Mouse (Mus musculus) frontal cortex, postnatal 10 days (tissue): ENCODE data around the gene Nfasc.

Source experiments
- DNase-seq, 2 experiments: peaks; one replicate each; pipeline ENCODE4 v3.0.0; 2022; ENCODE audit warnings: low spot score in 2 of 2, mixed read lengths in 1 of 2

The Nfasc gene

GRCm38 (mm10) chr1:132650680-132651079 lies 90.9 kb downstream of the Nfasc start:
- DNase-seq: no peak

- no peak for DNase-seq
These were observed 93.6 kb downstream of the Nfasc start for GRCm38 (mm10) chr1:132647958-132648357.

DNA sequence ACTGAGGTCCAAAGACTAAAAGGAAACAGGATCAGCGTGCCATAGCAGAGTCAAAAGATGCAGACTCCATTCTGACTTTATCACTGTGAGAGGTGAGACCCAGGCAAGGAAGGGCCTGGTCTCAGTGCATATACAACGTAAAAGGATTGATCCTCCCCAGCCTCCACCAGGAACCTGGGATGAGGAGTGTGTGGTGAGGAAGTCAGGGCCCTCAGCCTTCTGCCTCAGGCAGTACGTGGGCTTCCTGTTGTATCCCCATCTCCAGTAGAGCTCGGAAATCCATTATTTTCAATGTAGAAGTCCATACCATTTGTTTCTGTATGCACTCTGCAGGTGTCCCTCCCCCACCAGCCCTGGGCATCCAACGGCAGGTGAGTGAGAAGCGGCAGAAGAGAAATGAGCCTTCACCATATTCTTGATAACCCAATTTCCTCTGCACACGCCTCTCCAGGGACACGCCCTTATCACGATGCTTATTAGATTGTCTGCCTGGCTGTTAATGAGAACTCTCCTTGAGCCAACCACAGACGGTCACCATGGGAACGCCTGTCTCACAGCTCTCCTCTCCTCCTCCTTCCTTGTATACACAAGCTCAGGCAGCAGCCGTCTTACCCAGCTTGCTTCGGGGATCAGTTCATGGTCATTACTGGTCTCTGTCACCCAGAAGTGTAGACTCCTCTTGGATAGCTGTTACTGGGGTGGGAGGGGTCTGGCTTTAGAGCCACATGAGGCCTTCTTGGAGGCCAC lies 100.4 kb downstream of the Nfasc start:
- no peak for DNase-seq

DNA sequence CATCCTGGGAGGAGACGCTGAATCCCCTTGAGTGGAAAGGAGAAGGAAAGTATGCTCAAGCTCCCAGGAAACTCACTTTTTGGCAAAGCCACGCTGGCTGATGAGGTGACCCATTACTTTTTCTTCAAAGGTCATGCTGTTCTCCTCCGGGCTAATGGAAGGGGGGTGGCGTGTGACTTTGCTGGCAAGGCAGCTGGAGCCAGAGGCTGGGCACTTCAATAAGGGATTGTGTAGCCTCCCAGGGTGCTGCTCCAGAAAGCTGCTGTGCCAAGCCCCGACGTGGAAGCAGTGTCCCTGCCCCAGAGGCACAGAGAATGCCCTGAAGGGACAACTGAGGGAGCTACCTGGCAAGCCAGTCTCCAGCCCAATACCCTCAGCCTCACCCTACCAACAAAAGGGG lies 101.3 kb downstream of the Nfasc start:
- DNase-seq: no peak

GRCm38 (mm10) chr1:132637346-132637745 lies 104.3 kb downstream of the Nfasc start:
- no peak for DNase-seq

DNA sequence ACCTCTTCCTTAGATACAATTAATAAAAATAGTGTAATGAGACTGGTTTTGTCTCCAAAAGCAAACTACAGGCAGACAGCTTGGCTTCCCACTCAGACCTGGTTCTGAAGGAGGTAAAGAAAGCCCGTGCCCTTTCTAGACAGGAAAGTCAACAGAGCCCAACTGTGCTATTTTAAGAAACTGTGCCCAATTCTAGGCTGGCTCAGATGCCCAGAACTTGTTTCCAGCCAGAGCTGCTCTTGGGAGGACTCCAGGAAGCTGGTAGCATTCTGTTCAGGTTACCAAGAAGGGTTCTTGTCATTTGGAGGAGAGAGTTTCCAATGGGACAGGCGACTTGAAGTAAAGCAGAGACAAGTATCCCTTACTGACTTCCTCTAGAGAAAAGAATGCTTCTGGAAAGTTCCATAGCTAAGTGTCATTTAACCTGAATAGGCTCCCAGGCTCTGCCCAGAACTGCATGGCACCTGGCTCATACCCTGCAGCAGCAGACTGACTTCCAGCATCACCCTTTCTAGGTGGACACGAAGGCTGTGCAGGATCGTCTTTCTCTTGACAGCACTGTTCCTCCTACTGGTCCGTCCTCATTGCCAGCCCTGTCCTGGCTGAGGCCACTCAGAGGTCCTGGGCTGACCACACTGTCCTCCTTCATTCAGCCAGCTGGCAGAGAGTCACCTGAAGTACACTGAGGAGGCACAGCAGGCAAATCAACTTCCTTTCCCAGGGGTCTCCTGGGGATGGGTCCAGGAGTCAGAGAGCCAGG lies 111.8 kb downstream of the Nfasc start:
- DNase-seq: no peak

DNA sequence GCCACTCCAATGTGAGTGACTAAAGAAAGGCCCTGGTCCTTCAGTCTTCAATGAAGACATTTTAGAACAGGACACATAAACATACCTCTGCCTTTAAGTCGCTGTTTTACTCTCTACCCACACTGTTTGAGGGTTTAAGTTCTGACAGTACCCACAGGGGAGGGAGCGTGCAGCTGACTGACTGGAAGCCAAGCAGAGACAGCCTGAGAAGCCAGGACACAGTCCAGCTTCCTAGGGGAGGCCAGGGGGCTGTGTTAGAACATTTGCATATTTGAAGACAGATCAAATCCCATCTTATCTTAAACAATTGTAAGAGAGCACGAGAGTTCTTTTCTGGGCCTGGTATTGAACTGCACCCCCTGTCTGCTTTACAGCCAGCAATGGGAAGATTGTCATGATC lies 113.0 kb downstream of the Nfasc start:
- DNase-seq: no peak

GRCm38 (mm10) chr1:132628183-132628582 lies 113.4 kb downstream of the Nfasc start:
- DNase-seq: no peak

DNA sequence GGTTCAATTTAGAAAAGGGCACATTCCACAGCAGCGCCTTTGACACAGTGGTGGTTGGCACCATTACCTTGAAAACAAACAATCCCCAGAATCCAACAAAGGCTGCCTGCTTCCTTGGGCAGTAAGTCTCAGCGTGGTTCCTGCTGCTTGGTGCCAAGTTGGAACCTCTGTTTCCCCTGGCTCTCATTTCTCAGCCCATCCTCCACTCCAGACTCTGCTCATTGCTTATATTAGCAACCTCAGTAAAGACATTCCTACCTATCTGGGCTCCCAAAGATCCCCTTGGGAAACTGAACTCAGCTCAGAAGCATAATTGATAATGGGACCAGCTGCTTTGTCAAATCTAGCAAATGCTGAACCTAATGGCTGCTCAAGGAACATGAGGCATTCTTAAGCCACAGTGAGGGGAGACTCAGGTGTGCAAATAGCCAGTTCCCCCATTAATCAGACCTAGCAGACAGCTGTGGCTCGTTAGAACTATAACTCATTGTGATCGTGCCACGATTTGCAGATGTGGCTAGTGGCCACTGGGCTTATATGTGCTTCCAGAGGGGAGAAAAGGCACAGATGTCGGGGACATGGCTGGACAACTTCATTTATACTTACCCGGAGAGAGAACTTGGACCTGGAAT lies 115.4 kb downstream of the Nfasc start:
- no peak for DNase-seq

DNA sequence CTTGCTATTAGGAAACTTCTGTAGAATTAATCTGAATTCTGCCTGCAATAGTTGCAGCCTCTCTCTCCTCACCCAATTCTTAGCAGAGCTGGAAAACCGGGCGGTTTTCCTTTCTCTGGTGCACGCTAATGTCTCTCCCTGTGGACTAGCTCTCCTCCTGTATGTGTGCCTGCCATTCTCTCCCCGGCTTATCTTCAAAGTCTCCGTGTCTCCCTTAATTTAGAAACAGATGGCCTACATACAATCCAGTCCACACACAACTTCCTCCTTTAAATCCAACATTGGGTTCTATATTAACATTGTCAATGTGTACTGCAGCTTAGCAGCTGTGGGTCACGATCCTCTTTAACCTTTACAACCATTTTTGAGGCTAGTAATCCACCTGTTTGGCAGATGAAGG lies 116.6 kb downstream of the Nfasc start:
- DNase-seq: no peak

- DNase-seq: no peak
These were observed 117.1 kb downstream of the Nfasc start for GRCm38 (mm10) chr1:132624466-132624865.

DNA sequence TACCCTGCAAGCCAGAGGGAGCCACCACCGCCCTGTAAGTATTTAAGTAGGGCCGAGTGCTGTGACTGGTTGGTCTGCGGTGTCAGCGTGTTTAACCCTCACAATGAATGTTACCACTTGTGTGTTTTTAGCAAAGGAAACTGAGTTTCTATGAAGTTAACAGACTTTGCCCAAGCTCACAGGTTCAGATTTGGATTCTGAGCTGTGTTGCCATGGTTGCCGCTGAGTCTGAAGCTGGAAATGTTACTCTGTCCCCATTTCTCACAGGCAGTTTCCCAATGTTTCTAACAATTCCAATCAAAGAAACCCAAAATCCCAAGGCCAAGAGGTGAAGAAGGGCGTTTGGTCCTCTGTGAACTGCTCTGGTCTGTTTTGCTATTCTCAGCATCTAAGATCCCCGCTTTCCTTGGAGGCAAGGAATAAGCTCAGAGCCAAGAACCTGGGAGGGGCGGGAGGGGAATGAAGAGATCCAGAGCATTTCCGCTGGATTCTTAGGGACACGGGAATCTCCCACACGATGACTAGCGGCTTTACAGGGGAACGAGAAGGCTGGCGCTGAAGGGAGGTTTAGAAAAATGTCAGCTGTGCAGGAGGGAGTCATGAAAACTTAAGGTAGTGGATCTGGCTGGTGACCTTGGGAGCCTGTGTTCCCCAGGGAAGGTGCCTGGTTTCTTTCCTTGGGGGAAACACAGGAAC lies 117.8 kb downstream of the Nfasc start:
- DNase-seq: no peak

- DNase-seq: no peak
These were observed 129.5 kb downstream of the Nfasc start for GRCm38 (mm10) chr1:132612066-132612465.

GRCm38 (mm10) chr1:132609048-132609634 lies 132.5 kb downstream of the Nfasc start:
- DNase-seq: peak in 1 of 2 experiments; percentile 49

- no peak for DNase-seq
These were observed 139.4 kb downstream of the Nfasc start for GRCm38 (mm10) chr1:132602161-132602560.

- DNase-seq: no peak
These were observed 143.6 kb downstream of the Nfasc start for GRCm38 (mm10) chr1:132598024-132598423.

DNA sequence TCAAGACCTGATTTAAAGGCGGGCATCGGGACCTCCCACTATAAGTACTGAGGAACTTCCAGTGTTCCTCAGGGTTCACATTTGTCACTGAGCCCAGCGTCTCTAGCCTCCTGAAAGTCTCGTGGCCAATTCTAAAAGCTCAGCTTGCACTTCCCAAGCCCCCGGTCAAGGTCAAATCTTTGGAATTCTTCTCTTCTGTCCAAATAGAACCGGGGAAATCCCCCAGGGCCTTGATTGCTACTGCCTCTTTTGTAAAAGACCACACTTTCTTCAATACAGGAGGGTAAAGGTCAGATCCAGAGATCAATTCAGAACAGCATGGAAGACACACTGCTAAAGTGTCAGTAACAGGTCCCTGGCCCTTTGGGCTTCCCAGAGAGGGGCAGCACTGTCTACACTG lies 145.9 kb downstream of the Nfasc start:
- no peak for DNase-seq

DNA sequence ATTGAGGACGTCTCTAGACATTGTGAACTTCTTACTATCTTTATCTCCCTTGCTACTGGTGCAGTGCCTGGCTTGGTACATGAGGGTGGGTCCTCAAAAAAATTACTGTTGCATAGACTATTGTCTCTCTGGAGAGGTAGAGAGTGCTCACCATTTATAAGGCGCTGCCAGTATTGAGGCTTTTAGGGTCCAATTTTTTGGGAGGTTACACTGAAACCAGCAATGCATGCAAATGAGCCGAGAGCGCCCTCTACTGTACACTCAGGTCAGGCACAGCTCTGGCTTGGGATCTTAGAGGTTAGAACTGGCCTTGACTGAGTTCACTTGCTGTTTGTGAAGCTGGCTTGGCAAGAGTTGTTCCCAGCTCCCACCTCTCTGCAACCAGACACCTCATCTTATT lies 147.0 kb downstream of the Nfasc start:
- peak in 1 of 2 experiments; percentile 73 for DNase-seq

- no peak for DNase-seq
These were observed 149.5 kb downstream of the Nfasc start for GRCm38 (mm10) chr1:132592145-132592544.

GRCm38 (mm10) chr1:132591399-132591930 lies 150.1 kb downstream of the Nfasc start:
- DNase-seq: peak in 1 of 2 experiments; percentile 12

DNA sequence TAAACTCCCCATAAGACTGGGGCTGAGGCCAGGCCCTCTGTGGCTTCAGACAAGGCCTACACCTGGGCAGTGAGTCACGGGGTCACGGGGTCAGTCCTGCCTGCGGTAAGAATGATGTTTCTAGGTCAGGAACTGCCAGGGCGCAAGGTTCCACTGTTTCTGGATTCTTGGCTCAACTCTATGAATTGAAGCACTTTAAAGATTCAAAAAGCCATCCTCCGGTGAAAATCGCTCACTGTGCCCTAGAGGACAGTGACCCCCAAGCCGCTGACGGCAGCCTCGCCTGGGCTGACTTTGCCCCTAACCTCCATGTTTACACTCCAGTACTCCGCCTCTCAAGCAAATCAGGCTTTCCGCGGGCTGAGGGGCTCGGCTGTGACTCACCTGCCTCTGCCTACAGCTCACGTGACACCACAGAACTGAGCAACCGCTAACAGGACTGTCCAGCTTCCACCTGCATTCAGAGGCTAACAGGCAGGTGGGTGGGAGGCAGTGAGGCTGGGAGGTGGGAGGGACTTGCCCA lies 154.9 kb downstream of the Nfasc start:
- DNase-seq: peak in 1 of 2 experiments; percentile 10
